Mouse (Mus musculus) cortical plate, adult 2 months (tissue): Measurements from ENCODE around the gene Fam89a.

Experiments
- CTCF ChIP-seq: fragments of 200-500 bp; IDR thresholded peaks from 2 replicates; pipeline ENCODE4 v1.5.1; 2011; ENCODE audit warnings: mild to moderate bottlenecking, control low read depth, low read length; ENCODE audit not compliant: insufficient read depth; ENCODE audit errors: extremely low read depth
- POLR2A ChIP-seq: fragments of 200-500 bp; IDR thresholded peaks from 2 replicates; pipeline ENCODE4 v1.6.1; 2011; ENCODE audit warnings: mild to moderate bottlenecking, low read length, control low read depth; ENCODE audit not compliant: insufficient read depth; ENCODE audit errors: extremely low read depth

DNA sequence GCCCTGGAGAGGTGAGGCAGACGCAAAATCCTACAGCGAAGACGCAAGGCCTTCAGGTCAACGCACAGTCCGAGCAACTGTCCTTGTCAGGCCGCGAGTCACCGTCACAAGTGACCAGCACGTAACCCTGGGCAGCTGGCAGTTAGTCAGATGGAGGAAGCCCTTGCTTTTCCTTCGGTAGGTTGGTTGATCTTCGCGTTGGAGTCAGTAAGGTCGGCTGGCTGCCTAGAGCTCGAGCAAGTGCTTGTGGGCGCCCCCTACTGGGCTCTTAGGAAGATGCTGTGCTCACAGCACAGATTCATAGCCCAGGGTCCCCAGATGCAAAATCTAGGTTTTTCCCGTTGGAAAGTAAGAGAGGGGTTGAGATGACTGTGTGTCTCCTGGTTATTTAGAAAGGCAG is 24.1 kb upstream of the Fam89a start:
- TF ChIP-seq POLR2A (no peak), CTCF (peak; percentile 64)
